Mouse (Mus musculus) spleen, postnatal 4 days (tissue): ENCODE data around the gene Zdhhc21.
A peak's percentile ranks its signal among the peaks of the same experiment; 100 is the strongest.

Experiments
- DNase-seq, 2 experiments: peaks; one replicate each; pipeline ENCODE4 v3.0.0; 2022; ENCODE audit warnings: low spot score in 2 of 2

Zdhhc21 gene

GRCm38 (mm10) chr4:82859131-82860125 is at the start of gene Zdhhc21:
Gene Zdhhc21 (minus strand): TSS chr4:82859958.
- peak; percentile 71 to 88 for DNase-seq

- no peak for DNase-seq
These were observed 35.5 kb upstream of the Zdhhc21 start for GRCm38 (mm10) chr4:82895227-82895626.

DNA sequence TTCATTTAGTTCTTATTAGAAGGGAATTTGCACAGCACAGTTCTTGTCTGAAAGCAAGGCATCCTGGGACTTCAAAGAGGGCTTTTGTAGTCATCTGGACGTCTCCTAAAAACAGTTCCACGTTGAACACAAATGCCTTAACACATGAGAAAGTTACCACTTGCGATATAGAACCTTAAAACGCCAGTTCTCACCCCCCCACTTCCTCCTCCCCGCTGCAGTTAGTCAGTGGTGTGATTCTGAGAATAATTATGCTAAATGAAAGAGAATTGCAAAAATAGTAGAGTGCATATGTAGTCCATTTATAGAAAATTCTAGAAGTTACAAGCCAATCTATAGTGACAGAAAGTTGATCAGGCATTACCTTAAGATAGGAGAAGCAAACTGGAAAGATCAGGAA is 32.5 kb upstream of the Zdhhc21 start:
- no peak for DNase-seq

DNA sequence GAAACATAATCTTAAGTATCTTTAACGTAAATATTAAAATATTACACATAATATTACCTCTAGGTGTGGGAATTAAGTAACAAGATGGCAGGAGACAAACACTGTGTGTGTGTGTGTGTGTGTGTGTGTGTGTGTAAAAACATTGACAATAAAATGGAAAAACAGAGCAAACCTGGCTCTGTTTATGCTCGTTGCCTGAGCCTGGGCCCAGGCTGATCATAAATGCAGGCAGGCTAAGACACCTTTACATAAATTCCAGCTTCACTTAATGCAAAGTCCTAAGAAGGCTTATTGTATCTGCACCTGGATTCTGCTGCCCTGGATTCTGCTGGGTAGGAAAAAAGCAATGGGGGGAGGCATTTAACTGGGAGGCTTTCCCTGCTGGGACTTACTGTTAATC is 31.8 kb upstream of the Zdhhc21 start:
- no peak for DNase-seq

DNA sequence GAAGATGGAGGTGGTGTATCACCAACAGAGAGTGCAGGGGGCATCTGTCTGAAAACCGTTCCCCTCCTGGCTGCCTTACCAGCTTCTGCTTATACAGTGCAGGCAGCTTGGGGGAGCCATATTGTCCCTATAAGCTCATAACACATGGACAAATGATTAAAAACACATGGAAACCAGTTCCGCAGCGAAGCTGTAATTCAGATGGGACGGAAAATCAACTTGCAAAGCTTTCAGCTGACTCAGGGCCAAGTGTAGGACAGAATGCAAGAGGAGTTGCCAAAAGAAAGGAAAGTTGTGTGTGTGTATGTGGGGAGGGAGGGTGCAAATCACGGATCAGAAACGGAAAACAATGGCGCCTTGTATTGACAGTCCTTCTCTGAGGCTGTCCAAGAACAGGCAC is 31.3 kb upstream of the Zdhhc21 start:
- DNase-seq: no peak

GRCm38 (mm10) chr4:82890585-82890984 is 30.8 kb upstream of the Zdhhc21 start:
- DNase-seq: no peak

DNA sequence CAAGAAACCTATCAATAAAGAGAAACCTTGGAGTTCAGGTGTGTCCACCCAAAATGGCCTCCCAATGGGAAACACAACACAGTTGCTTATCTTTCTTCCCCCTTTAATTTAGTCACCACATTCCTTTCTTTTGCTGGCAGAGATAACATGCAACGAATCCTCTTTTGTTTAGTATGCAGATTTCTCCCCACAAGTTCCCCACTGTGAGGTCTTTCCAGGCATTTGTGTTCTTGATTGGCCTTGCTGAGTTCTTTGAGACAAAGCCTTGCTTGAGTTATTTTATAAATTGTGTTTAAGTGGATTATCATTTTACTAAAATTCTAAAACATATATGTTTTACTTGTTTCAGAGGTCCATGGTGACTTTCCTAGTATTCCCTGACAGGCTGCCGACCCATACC is 26.4 kb upstream of the Zdhhc21 start:
- DNase-seq: no peak

DNA sequence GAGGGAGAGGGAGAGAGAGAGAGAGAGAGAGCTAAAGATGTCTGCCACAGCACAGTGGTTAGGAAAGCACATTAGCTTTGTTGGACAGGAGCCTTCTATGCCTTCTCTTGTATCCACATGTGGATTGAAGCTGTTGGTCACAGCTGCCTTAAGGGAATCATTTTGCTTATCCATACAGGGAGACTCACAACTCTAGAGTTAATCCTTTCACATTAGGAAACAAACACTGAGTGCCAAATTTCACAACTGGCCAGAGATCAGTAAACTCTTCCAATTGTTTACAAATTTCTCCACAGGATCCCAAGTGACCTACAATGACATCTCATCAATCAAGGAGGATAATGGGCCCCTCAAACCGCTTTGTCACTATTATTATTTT is 25.8 kb upstream of the Zdhhc21 start:
- no peak for DNase-seq

DNA sequence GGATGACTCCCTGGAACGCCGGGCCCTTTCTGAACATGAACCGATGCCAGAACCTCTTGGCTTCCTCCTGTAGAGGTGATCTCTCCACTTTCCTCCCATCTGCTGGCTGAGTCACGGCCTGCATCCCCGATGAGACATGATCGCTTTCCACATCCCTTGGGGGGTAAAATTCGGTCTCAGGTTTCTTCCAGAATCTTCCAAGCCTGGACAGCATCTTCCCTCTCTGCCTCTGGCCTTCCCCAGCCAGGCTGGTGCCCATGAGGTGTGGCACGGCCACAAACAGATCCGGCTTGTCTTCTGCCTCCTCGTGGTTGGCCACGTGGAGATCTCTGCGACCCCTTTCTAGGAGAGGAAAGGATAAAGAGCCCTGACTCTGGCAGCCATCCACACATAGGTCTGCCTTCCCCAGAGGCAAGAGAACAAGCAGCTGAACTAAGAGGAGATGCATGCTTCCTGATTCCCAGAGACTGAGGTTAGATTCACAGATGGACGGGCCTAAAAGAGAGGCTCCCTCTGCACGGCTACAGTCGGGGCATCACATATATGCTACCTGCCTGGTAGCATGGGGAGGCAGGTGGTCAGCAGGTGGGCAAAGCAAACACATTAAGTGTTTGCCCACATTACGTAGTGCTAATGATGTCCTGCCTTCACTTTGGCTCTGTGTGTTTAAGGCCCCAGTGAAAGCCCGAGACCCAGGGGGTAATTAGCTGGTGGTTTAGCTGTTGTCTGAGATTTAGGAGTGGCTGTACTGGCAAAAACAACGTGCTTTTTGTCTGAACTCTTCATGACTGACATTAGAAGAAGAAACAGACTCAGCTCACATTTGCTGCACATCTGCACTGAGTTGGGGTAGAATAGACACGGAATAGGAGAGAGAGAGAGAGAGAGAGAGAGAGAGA is 25.1 kb upstream of the Zdhhc21 start, which contains the start of gene Cer1:
Cer1 (minus strand) TSS at position 513 of the 899 bp plus-strand sequence.
- no peak for DNase-seq

DNA sequence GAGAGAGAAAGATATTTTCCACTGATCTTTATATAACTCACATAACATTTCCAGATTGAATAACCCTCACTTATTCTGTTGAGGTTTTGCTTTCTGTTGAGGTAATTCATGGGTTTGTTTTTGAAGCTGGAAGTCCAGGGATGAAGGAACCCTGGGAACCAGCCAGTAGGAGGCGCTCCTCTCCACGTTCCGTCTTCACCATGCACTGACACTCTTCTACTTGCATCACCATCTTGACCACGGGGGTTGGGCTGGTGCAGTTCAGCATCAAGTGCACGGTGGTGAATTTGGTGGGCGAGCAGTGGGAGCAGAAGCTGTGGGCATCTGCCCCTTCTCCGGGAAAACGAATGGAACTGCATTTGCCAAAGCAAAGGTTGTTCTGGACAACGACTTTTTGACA is 22.7 kb upstream of the Zdhhc21 start:
- no peak for DNase-seq

- DNase-seq: no peak
These were observed 21.6 kb upstream of the Zdhhc21 start for GRCm38 (mm10) chr4:82881366-82881765.

GRCm38 (mm10) chr4:82880243-82880642 is 20.5 kb upstream of the Zdhhc21 start:
- DNase-seq: no peak

DNA sequence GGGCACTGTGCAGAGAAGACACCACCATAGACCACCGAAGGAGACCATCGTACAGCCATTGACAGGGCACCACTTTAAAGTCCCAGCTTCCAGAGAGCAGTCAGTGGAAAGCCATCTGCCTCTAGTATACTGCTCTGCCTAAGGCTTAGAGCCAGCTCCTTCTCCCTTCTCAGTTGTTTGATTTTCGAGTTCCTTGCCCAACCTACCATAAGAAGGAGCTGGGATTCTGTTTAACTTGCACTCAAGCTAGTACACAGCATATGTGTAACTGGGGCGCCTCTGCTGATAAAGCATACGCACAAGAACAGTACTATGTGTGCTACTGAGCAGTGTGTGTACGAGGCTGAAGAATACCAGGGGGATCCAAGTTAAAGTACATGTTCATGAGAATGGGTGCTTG is 19.4 kb upstream of the Zdhhc21 start:
- no peak for DNase-seq

GRCm38 (mm10) chr4:82876656-82877055 is 16.9 kb upstream of the Zdhhc21 start:
- DNase-seq: no peak

DNA sequence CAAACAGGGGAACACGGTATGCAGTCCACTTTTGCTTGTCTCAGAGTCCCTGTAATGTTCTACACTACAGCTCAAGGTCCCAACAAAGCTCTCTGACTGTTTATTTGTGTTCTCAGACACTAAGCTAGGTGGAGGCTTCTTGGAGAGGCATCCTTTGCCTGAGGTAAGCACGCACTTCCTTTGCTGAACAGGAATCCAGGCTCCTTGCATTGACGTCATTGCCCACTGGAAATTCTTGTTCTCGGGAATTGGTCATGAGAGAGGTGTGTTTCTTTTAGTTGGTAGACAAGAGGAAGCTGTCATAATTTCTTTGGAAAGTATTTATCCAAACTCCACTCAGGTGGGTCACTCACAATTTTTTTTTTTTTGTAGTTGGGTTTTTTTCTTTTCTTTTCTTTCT is 15.8 kb upstream of the Zdhhc21 start:
- DNase-seq: no peak

DNA sequence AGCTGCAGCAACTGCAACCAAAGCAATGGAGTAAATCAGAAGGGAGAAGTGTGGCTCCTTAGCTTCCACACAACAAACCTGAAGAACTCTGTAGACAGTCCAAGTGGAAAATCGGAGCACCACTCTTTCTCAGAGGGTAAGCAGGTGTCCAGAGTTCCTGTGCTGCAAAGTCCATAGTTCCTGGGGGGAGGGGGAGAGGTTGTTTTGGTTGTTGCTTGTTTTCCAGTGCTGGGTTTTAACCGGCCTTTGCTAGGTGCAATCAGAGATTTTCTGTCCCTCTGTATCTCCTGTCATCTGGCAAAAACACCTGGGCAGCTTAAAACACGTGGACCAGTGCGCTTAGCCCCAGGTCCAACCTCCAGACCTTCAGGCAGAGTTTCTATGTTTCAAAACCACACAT is 15.0 kb upstream of the Zdhhc21 start:
- no peak for DNase-seq

DNA sequence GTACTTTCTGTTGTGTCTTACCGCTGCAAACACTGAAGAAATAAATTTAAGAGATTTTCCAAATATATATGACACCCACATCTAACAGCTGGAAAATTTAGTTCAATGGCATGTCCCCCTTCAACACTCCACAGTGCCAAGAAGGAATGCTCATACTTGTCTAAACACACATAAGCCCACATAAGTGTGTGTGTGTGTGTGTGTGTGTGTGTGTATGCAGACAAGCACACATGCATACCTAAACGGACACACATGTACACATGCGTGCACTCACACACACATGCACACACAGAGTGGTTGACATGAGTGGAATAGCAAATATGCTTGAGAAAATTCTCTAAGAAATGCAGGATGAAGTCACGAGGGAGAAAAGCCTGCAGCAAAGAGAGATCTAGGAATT is 12.8 kb upstream of the Zdhhc21 start:
- DNase-seq: no peak

DNA sequence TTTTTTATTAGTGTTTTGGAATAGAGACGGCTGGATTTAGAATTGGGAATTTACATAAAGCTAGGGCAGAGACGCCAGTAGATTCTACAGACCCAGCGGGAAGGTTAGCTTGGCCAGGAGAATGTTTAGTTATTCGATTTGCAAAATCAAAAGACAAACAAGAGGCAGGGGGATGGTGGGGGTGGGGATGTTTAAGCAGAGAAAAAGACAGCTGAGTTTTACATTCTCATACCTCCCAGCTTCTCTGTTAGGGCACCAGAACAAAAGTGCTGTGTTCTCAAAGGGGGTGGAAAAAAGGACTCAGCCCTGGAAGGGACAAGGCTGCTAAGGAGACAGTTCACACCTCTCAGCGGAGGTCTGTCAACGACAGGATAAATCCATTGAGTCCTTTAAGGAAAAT is 12.4 kb upstream of the Zdhhc21 start:
- no peak for DNase-seq

- DNase-seq: no peak
These were observed 11.2 kb upstream of the Zdhhc21 start for GRCm38 (mm10) chr4:82870931-82871330.

DNA sequence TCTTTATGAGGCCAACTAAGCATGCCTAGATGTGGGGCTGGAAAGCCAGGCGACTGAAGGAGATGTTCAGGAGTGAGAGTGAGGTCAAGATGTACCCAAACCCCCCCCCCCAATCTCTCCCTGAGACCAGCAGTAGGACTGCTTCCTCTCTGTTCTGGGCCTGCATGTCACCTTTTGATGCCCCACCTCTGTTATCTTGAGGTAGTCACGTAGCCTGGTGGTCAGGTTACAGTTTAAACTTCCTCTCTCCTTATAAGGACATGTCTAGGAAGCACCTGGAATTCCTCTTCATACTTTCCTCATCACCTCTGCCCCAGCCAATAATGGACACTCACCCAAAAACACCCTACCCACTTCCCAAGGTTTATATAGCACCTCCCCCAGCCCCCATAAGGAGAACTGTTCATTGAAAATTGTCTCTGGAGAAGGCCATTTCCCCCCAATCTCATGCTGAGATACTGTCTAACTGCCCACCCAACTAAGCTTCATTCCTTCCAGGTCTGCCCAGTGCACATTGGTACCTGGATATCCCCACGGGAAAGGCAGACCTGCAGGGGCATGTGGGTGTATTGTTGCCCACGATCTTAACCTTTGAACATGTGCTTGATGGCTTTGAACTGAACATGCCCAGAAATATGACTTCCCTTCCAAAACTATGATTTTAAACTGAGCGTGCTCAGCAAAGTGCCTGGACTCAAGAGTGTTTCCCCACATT is 8.1 kb upstream of the Zdhhc21 start:
- DNase-seq: no peak

DNA sequence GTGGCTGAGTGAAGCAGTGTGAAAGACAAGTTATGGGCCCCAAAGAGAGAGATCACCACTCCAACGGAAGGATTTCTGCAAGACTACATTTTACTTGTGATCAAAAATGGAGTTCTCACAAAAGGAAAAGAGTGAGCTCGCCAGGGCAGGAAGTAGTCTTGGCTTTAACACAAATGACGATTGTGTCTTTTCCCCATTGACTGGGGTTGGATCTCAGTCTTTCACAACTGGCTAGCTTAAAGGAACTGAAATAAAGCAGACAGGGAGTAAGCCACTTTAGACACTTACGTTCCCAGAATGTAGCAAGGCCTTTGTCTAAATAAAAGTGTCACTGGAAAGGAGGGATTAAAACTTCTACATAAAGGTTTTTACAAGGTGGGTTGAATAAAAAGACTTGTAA is 7.4 kb upstream of the Zdhhc21 start:
- DNase-seq: no peak
